Mouse (Mus musculus): Measurements from ENCODE around the gene Sclt1.

DNA sequence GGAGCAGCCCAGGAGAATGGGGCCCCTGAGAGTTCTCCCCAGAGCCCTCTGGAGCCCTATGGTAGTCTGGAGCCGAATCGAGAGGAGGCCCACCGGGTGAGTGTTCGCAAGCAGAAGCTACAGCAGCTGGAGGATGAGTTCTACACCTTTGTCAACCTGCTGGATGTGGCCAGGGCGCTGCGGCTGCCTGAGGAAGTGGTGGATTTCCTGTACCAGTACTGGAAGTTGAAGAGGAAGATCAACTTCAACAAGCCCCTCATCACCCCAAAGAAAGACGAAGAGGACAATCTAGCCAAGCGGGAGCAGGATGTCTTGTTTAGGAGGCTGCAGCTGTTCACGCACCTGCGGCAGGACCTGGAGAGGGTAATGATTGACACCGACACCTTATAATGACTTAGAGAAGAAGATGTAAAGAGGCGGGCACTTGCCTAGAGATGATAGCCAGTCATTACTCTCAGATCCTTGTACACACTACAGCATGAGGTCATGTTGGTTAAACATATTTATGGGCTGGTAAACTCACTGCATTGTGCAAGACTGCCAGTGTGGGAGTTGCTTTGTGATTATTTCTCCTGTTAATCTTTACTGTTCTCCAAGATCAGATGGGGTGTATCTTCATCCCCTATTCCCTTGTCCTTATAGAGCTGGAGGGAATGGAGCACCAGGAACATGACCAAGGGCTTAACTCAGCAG, 137.5 kb downstream of the Sclt1 start:
- TF ChIP-seq CTCF (IDR thresholded peaks at IDR 0.05; ENCODE audit: low read depth, low read length) (no peak), POLR2A (IDR thresholded peaks at IDR 0.05; ENCODE audit: insufficient read depth, low read length) (no peak)
